Comparison of ENCODE assay signal across 23 mouse cellular contexts in genomic region chr2:165996130-165996529, GRCm38 (mm10). TPM values are rescaled to one million over a fixed set of nuclear protein-coding genes. Genes with fewer than 3 reads are reported as not detected.
DNase-seq lines count a peak whose midpoint lies in the region; ATAC-seq lines count a peak whose summit lies in the region.
"Had no signal": no experiment of that assay in that cellular context is flagged by ENCODE, and none has a peak within 500 bp of the region (broad histone marks: within the 10 kb centered on the region; RNA-seq: fewer than 3 reads in every experiment).

No protein-coding gene starts in this region.

- no peaks in the 10 kb centered on the region for H3K36me3 ChIP-seq in kidney, embryonic 14.5 days (ENCODE audit: control insufficient read depth, insufficient read depth, low read length)
- H3K36me3 ChIP-seq: embryonic facial prominence, embryonic 13.5 days; forebrain, embryonic 12.5 days; heart, embryonic 15.5 days; limb, embryonic 13.5 days had no signal

- 74% methylated on average over 4 of the region's 4 CpGs for WGBS in kidney, embryonic 14.5 days

- no peak overlapping the region for H3K27ac ChIP-seq in kidney, embryonic 14.5 days (ENCODE audit: low read depth, low read length)
- H3K27ac ChIP-seq: embryonic facial prominence, embryonic 13.5 days; forebrain, embryonic 12.5 days; heart, embryonic 15.5 days; hindbrain, embryonic 14.5 days; limb, embryonic 13.5 days; liver, embryonic 12.5 days had no signal

- no peak for ATAC-seq in kidney, embryonic 14.5 days (ENCODE audit: low FRiP score, low TSS enrichment)
- ATAC-seq: liver, embryonic 12.5 days; midbrain, embryonic 16.5 days had no signal

- DNase-seq in kidney, adult 18-20 months, result peak; percentile 58
- DNase-seq in kidney, adult 9 months, result peak; percentile 87
- DNase-seq in kidney, postnatal 25 days, result peak; percentile 68 to 87
- no peak for DNase-seq in layer of hippocampus, postnatal 14 days (ENCODE audit: low spot score in 2 of 2)
- no peak for DNase-seq in neural tube, embryonic 10.5 days (ENCODE audit: extremely low spot score, low spot score)
- no peak for DNase-seq in yolk sac, embryonic 10.5 days (ENCODE audit: low spot score)
- DNase-seq: adrenal gland, postnatal 14 days; cerebellum, adult 8-10 months; cerebellum, postnatal 36 days; embryo, embryonic 11 days; heart, postnatal 4 days; lung, embryonic 14.5 days; thymus, postnatal 14 days had no signal

- no peaks in the 10 kb centered on the region for H3K9me3 ChIP-seq in kidney, embryonic 14.5 days (ENCODE audit: control insufficient read depth, low read length)
- H3K9me3 ChIP-seq: embryonic facial prominence, embryonic 13.5 days; forebrain, embryonic 12.5 days; heart, embryonic 15.5 days; limb, embryonic 13.5 days had no signal

- H3K4me3 ChIP-seq in kidney, embryonic 14.5 days (ENCODE audit: low read length), result no peak overlapping the region
- H3K4me3 ChIP-seq: embryonic facial prominence, embryonic 13.5 days; erythroblast, embryonic 14.5 days; forebrain, embryonic 12.5 days; heart, embryonic 15.5 days; limb, embryonic 13.5 days; liver, embryonic 12.5 days; myocyte had no signal

- no peak overlapping the region for H3K4me2 ChIP-seq in kidney, embryonic 14.5 days (replicated peaks; ENCODE audit: low read depth, low read length)
- H3K4me2 ChIP-seq: embryonic facial prominence, embryonic 13.5 days; forebrain, embryonic 12.5 days; heart, embryonic 15.5 days; hindbrain, embryonic 14.5 days; limb, embryonic 13.5 days; liver, embryonic 12.5 days; lung, embryonic 14.5 days had no signal

- peaks cover 30% of the 10 kb centered on the region for H3K4me1 ChIP-seq in kidney, embryonic 14.5 days (ENCODE audit: control insufficient read depth, insufficient read depth, low read length)

- H3K9ac ChIP-seq in kidney, embryonic 14.5 days (ENCODE audit: low read depth, low read length), result no peak overlapping the region
- H3K9ac ChIP-seq: embryonic facial prominence, embryonic 13.5 days; forebrain, embryonic 12.5 days; heart, embryonic 15.5 days; hindbrain, embryonic 14.5 days; limb, embryonic 13.5 days; liver, embryonic 12.5 days; lung, embryonic 14.5 days had no signal

- H3K27me3 ChIP-seq in kidney, embryonic 14.5 days (ENCODE audit: control insufficient read depth, insufficient read depth, low read length), result no peaks in the 10 kb centered on the region
- H3K27me3 ChIP-seq: embryonic facial prominence, embryonic 13.5 days; forebrain, embryonic 12.5 days; heart, embryonic 15.5 days; limb, embryonic 13.5 days had no signal

RNA-seq across cellular contexts. Expression of gene Ncoa3, which starts 3.7 kb away (rescaled TPM):
- 18.1 and 23.2 TPM in 2 replicates for polyA plus RNA-seq in kidney, embryonic 14.5 days (2014; fragmentation: Nextera tagmentation; extraction: Ambion mirVana)
- 10 to 100 TPM; 32.0 to 32.6 TPM for total RNA-seq in layer of hippocampus, postnatal 14 days (2021)

Comparison
In these comparisons a context has a peak if more than half of its experiments do, and no peak if none do; other contexts are left out.
1. DNase-seq: peak in kidney, adult 18-20 months (single experiment), kidney, adult 9 months (single experiment) and kidney, postnatal 25 days (2 of 2); none in layer of hippocampus, postnatal 14 days (0 of 2), neural tube, embryonic 10.5 days (single experiment) and yolk sac, embryonic 10.5 days (single experiment).